Mouse (Mus musculus): ENCODE results near the gene Gm21976. TPM values are rescaled to one million over a fixed set of nuclear protein-coding genes. Genes with fewer than 3 reads are reported as not detected.

Gene Gm21976
- polyA plus RNA-seq, 1 experiment from 2014 or later = not detected

Other genes with a start within 250 kb of the Gm21976 start
- 45.1 and 51.2 TPM in 2 replicates for gene Arhgef28, start 73.4 kb upstream of the Gm21976 start, polyA plus RNA-seq (2015; fragmentation: Nextera tagmentation; extraction: Ambion mirVana)
- gene Utp15, start 16.8 kb upstream of the Gm21976 start, polyA plus RNA-seq (2015; fragmentation: Nextera tagmentation; extraction: Ambion mirVana) = 36.8 and 38.4 TPM in 2 replicates
- 15.0 and 15.7 TPM in 2 replicates for gene Ankra2, start 16.8 kb upstream of the Gm21976 start, polyA plus RNA-seq (2015; fragmentation: Nextera tagmentation; extraction: Ambion mirVana)
- 603 and 613 TPM in 2 replicates for gene Btf3, start 37.1 kb downstream of the Gm21976 start, polyA plus RNA-seq (2015; fragmentation: Nextera tagmentation; extraction: Ambion mirVana)
- 2.5 and 3.1 TPM in 2 replicates for gene Foxd1, start 74.4 kb downstream of the Gm21976 start, polyA plus RNA-seq (2015; fragmentation: Nextera tagmentation; extraction: Ambion mirVana)
- 1.8 and 2.5 TPM in 2 replicates for gene Gm10320, start 212.1 kb downstream of the Gm21976 start, polyA plus RNA-seq (2015; fragmentation: Nextera tagmentation; extraction: Ambion mirVana)

Measured in kidney, embryonic 16.5 days (tissue).